Mouse (Mus musculus): ENCODE measurements at regions not wholly inside any gene's neighbourhood (a gene's known extent, or its start where the extent isn't known, plus 50 kb on each side); places are given as distances from the start of the nearest gene placed in this dataset.

- H3K4me3 ChIP-seq (ENCODE audit: low read depth, low read length), result no peak overlapping the region
- no peaks in the 10 kb centered on the region for H3K9me3 ChIP-seq (ENCODE audit: control insufficient read depth)
- no peak for ATAC-seq
- H3K27ac ChIP-seq (ENCODE audit: low read depth, low read length), result no peak overlapping the region
- no peaks in the 10 kb centered on the region for H3K4me1 ChIP-seq (replicated peaks; ENCODE audit: control insufficient read depth, insufficient read depth, low read length)
- no peaks in the 10 kb centered on the region for H3K36me3 ChIP-seq (ENCODE audit: control insufficient read depth, insufficient read depth)
- H3K27me3 ChIP-seq (replicated peaks; ENCODE audit: control insufficient read depth, insufficient read depth, low read length), result no peaks in the 10 kb centered on the region
- no peak for TF ChIP-seq CTCF (IDR thresholded peaks at IDR 0.05; ENCODE audit: low read depth)
- H3K4me2 ChIP-seq (replicated peaks; ENCODE audit: low read depth), result no peak overlapping the region
- H3K9ac ChIP-seq (ENCODE audit: low read depth, low read length), result no peak overlapping the region
- 100% methylated on average over 1 of the region's 1 CpGs for WGBS
These were observed 133.0 kb upstream of the Plcb4 start for GRCm38 (mm10) chr2:135525779-135526178.

- Histone ChIP-seq H3K4me2 (replicated peaks; ENCODE audit: low read depth) (no peak overlapping the region), H3K9me3 (ENCODE audit: control insufficient read depth) (no peaks in the 10 kb centered on the region), H3K36me3 (ENCODE audit: control insufficient read depth, insufficient read depth) (no peaks in the 10 kb centered on the region), H3K4me1 (replicated peaks; ENCODE audit: control insufficient read depth, insufficient read depth, low read length) (no peaks in the 10 kb centered on the region), H3K4me3 (ENCODE audit: low read depth, low read length) (no peak overlapping the region), H3K27ac (ENCODE audit: low read depth, low read length) (no peak overlapping the region), H3K9ac (ENCODE audit: low read depth, low read length) (no peak overlapping the region), H3K27me3 (replicated peaks; ENCODE audit: control insufficient read depth, insufficient read depth, low read length) (no peaks in the 10 kb centered on the region)
- no peak for ATAC-seq
- 68% methylated on average over 3 of the region's 3 CpGs for WGBS
- no peak for TF ChIP-seq CTCF (IDR thresholded peaks at IDR 0.05; ENCODE audit: low read depth)
These were observed 129.2 kb upstream of the Plcb4 start for GRCm38 (mm10) chr2:135529619-135530018.

- ATAC-seq, result 0 out of 2 replicates have a peak, but pooled peaks have one; percentile 36
- WGBS, result 22% methylated on average over 11 of the region's 11 CpGs
- Histone ChIP-seq H3K4me1 (replicated peaks; ENCODE audit: control insufficient read depth, insufficient read depth, low read length) (no peaks in the 10 kb centered on the region), H3K9me3 (ENCODE audit: control insufficient read depth) (no peaks in the 10 kb centered on the region), H3K36me3 (ENCODE audit: control insufficient read depth, insufficient read depth) (no peaks in the 10 kb centered on the region), H3K9ac (ENCODE audit: low read depth, low read length) (no peak overlapping the region), H3K27me3 (replicated peaks; ENCODE audit: control insufficient read depth, insufficient read depth, low read length) (no peaks in the 10 kb centered on the region), H3K4me3 (ENCODE audit: low read depth, low read length) (no peak overlapping the region), H3K27ac (ENCODE audit: low read depth, low read length) (no peak overlapping the region), H3K4me2 (replicated peaks; ENCODE audit: low read depth) (peak overlapping the region; percentile 46)
- TF ChIP-seq CTCF (IDR thresholded peaks at IDR 0.05; ENCODE audit: low read depth), result no peak
These were observed 122.4 kb upstream of the Plcb4 start for GRCm38 (mm10) chr2:135536303-135536871.

DNA sequence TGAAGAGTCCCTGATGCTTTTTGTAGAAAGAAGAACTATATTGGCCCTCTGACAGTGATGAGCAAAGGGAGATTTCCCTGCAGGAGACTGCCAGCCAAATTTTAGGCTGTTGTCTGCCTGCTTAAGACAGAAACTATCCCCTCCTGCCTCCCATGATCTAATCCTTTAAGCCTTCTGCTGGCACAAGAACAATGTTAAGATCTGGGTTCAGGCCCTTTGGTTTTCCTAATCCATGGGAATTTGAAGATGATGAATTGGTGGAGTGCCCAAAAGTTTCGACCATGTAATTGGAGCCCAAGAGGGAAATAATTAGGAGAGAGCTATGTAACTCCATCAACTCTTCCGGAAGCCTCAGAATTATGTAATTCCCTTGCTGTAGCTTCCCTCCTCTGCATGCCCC, 120.8 kb upstream of the Plcb4 start:
- Histone ChIP-seq H3K36me3 (ENCODE audit: control insufficient read depth, insufficient read depth) (no peaks in the 10 kb centered on the region), H3K27me3 (replicated peaks; ENCODE audit: control insufficient read depth, insufficient read depth, low read length) (no peaks in the 10 kb centered on the region), H3K27ac (ENCODE audit: low read depth, low read length) (no peak overlapping the region), H3K4me3 (ENCODE audit: low read depth, low read length) (no peak overlapping the region), H3K4me2 (replicated peaks; ENCODE audit: low read depth) (no peak overlapping the region), H3K9ac (ENCODE audit: low read depth, low read length) (no peak overlapping the region), H3K9me3 (ENCODE audit: control insufficient read depth) (no peaks in the 10 kb centered on the region), H3K4me1 (replicated peaks; ENCODE audit: control insufficient read depth, insufficient read depth, low read length) (no peaks in the 10 kb centered on the region)
- ATAC-seq, result no peak
- TF ChIP-seq CTCF (IDR thresholded peaks at IDR 0.05; ENCODE audit: low read depth), result no peak
- WGBS, result 69% methylated on average over 2 of the region's 2 CpGs

DNA sequence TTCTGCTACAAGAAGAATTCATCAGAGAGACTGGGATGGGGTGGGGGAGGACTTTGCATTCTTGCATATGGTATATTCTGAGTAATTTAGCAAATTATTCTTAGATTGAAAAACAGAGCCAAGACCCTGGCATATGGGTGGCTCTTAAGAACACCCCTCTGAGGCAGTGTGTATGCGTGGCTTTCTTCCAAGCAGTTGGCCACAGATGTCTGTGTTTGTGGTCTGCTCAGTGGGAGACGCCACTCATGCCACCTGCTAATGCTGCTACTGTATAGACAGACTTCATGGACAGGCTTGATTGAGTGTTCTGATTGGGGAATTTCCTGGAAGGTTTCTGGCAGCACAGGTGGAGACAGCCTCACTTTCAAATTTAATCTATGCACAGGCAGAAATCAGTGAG, 117.8 kb upstream of the Plcb4 start:
- H3K4me2 ChIP-seq (replicated peaks; ENCODE audit: low read depth), result no peak overlapping the region
- H3K9me3 ChIP-seq (ENCODE audit: control insufficient read depth), result no peaks in the 10 kb centered on the region
- TF ChIP-seq CTCF (IDR thresholded peaks at IDR 0.05; ENCODE audit: low read depth), result no peak
- no peak overlapping the region for H3K4me3 ChIP-seq (ENCODE audit: low read depth, low read length)
- WGBS, result 81% methylated on average over 2 of the region's 2 CpGs
- no peaks in the 10 kb centered on the region for H3K4me1 ChIP-seq (replicated peaks; ENCODE audit: control insufficient read depth, insufficient read depth, low read length)
- H3K27me3 ChIP-seq (replicated peaks; ENCODE audit: control insufficient read depth, insufficient read depth, low read length), result no peaks in the 10 kb centered on the region
- H3K36me3 ChIP-seq (ENCODE audit: control insufficient read depth, insufficient read depth), result no peaks in the 10 kb centered on the region
- no peak for ATAC-seq
- no peak overlapping the region for H3K27ac ChIP-seq (ENCODE audit: low read depth, low read length)
- H3K9ac ChIP-seq (ENCODE audit: low read depth, low read length), result no peak overlapping the region

DNA sequence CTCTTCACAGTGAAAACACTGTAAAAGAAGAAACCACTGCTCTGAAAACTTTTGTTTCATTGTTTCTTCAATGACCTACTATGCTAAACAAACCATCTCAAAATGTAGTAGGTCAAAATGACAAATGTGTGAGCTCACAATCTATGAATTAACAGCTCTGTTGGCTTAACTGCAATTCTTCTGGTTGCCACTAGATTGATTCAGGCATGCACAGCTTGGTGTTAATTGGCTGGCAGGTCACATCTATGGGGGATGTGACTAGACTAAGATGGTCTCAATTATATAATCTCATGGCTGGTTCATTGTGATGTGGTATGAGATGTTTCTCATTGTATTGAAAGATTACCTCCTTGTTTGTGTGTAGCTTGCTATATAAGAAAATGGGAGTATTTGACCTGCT, 116.9 kb upstream of the Plcb4 start:
- Histone ChIP-seq H3K9ac (ENCODE audit: low read depth, low read length) (no peak overlapping the region), H3K4me1 (replicated peaks; ENCODE audit: control insufficient read depth, insufficient read depth, low read length) (no peaks in the 10 kb centered on the region), H3K27me3 (replicated peaks; ENCODE audit: control insufficient read depth, insufficient read depth, low read length) (no peaks in the 10 kb centered on the region), H3K4me3 (ENCODE audit: low read depth, low read length) (no peak overlapping the region), H3K27ac (ENCODE audit: low read depth, low read length) (no peak overlapping the region), H3K36me3 (ENCODE audit: control insufficient read depth, insufficient read depth) (no peaks in the 10 kb centered on the region), H3K4me2 (replicated peaks; ENCODE audit: low read depth) (no peak overlapping the region), H3K9me3 (ENCODE audit: control insufficient read depth) (no peaks in the 10 kb centered on the region)
- no peak for ATAC-seq
- no peak for TF ChIP-seq CTCF (IDR thresholded peaks at IDR 0.05; ENCODE audit: low read depth)

GRCm38 (mm10) chr2:135544882-135545281, 113.9 kb upstream of the Plcb4 start:
- no peaks in the 10 kb centered on the region for H3K4me1 ChIP-seq (replicated peaks; ENCODE audit: control insufficient read depth, insufficient read depth, low read length)
- H3K9ac ChIP-seq (ENCODE audit: low read depth, low read length), result no peak overlapping the region
- no peaks in the 10 kb centered on the region for H3K9me3 ChIP-seq (ENCODE audit: control insufficient read depth)
- H3K27ac ChIP-seq (ENCODE audit: low read depth, low read length), result no peak overlapping the region
- no peak for TF ChIP-seq CTCF (IDR thresholded peaks at IDR 0.05; ENCODE audit: low read depth)
- no peak overlapping the region for H3K4me2 ChIP-seq (replicated peaks; ENCODE audit: low read depth)
- no peaks in the 10 kb centered on the region for H3K27me3 ChIP-seq (replicated peaks; ENCODE audit: control insufficient read depth, insufficient read depth, low read length)
- ATAC-seq, result no peak
- H3K4me3 ChIP-seq (ENCODE audit: low read depth, low read length), result no peak overlapping the region
- H3K36me3 ChIP-seq (ENCODE audit: control insufficient read depth, insufficient read depth), result no peaks in the 10 kb centered on the region

Measured in intestine, postnatal 0 days (tissue).